Mouse (Mus musculus) adipocyte (in vitro differentiated cells): ENCODE results near the gene Cyren.

Experiments used
- DNase-seq: peaks from one replicate; pipeline ENCODE4 v3.0.0-alpha.2; 2016; ENCODE audit warnings: low spot score

Gene Cyren

GRCm38 (mm10) chr6:34899127-34899526 lies 21.3 kb upstream of the Cyren start:
- DNase-seq = no peak

- no peak for DNase-seq
These were observed 18.4 kb upstream of the Cyren start for GRCm38 (mm10) chr6:34896168-34896780.

- DNase-seq = no peak
These were observed 17.7 kb upstream of the Cyren start for GRCm38 (mm10) chr6:34895569-34895968.

GRCm38 (mm10) chr6:34889185-34889584 lies 11.3 kb upstream of the Cyren start:
- DNase-seq = no peak

GRCm38 (mm10) chr6:34887131-34887850 lies 9.4 kb upstream of the Cyren start:
- no peak for DNase-seq

GRCm38 (mm10) chr6:34884724-34885123 lies 6.9 kb upstream of the Cyren start:
- DNase-seq = no peak

- DNase-seq = peak; percentile 83
These were observed 2.1 kb upstream of the Cyren start for GRCm38 (mm10) chr6:34879911-34880475.

GRCm38 (mm10) chr6:34879101-34879740 lies 1.4 kb upstream of the Cyren start:
- no peak for DNase-seq

GRCm38 (mm10) chr6:34876835-34877156 lies 1.1 kb downstream of the Cyren start:
- DNase-seq = peak; percentile 46

GRCm38 (mm10) chr6:34875966-34876834 lies 1.7 kb downstream of the Cyren start:
- DNase-seq = no peak

- DNase-seq = no peak
These were observed 2.5 kb downstream of the Cyren start for GRCm38 (mm10) chr6:34875268-34875761.

GRCm38 (mm10) chr6:34874101-34874921 lies 3.5 kb downstream of the Cyren start:
- peak; percentile 56 for DNase-seq

GRCm38 (mm10) chr6:34872871-34873270 lies 5.0 kb downstream of the Cyren start:
- no peak for DNase-seq

- no peak for DNase-seq
These were observed 5.9 kb downstream of the Cyren start for GRCm38 (mm10) chr6:34871929-34872328.

- peak; percentile 31 for DNase-seq
These were observed 7.1 kb downstream of the Cyren start for GRCm38 (mm10) chr6:34870724-34871123.

- DNase-seq = peak; percentile 34
These were observed 7.7 kb downstream of the Cyren start for GRCm38 (mm10) chr6:34870136-34870535.

- no peak for DNase-seq
These were observed 8.5 kb downstream of the Cyren start for GRCm38 (mm10) chr6:34869225-34869915.

GRCm38 (mm10) chr6:34868507-34869217 lies 9.2 kb downstream of the Cyren start:
- no peak for DNase-seq

GRCm38 (mm10) chr6:34867995-34868350 lies 9.9 kb downstream of the Cyren start:
- no peak for DNase-seq
